Mouse (Mus musculus) heart, adult 2 months (tissue): Measurements from ENCODE around the gene A930004D18Rik.

Source experiments
- CTCF ChIP-seq: fragments of 200-600 bp; IDR thresholded peaks from 2 replicates; pipeline ENCODE4 v1.8.1; 2022; ENCODE audit warnings: antibody characterized with exemption, mild to moderate bottlenecking, moderate library complexity
- EP300 ChIP-seq: fragments of 200-500 bp; IDR thresholded peaks from 2 replicates; pipeline ENCODE4 v1.6.1; 2011; ENCODE audit warnings: low read depth, low read length, control low read depth; ENCODE audit not compliant: insufficient read depth
- POLR2A ChIP-seq: fragments of 200-500 bp; IDR thresholded peaks from 2 replicates; pipeline ENCODE4 v1.6.1; 2011; ENCODE audit warnings: mild to moderate bottlenecking, low read depth, low read length, control low read depth; ENCODE audit not compliant: insufficient read depth

- no peak for TF ChIP-seq CTCF
- no peak for TF ChIP-seq POLR2A
- no peak for TF ChIP-seq EP300
These were observed 34.4 kb upstream of the A930004D18Rik start for GRCm38 (mm10) chr2:18071947-18072346.
